Mouse (Mus musculus): ENCODE results near the gene Ugt1a10.

The Ugt1a10 gene

GRCm38 (mm10) chr1:88216551-88216950 is 161.4 kb downstream of the Ugt1a10 start:
- DNase-seq, result no peak

DNA sequence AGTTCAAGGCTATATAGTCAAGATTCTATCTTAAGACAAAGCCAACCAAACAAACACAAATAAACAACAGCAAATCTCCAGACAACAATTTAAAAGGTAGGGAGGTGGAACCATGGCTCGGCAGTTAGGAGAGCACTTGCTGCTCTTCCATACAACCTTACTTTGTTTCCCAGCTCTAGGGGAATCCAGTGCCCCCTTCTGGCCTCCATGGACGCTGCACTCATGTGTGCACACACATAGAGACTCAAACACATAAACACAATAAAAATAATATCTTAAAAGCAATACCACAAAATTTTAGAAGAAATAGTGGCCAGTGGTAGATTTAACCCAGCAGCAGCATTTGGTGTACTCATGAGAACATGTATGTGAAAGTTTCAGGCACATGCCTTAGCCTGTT is 162.0 kb downstream of the Ugt1a10 start:
- peak; percentile 9 for DNase-seq

- DNase-seq, result no peak
Observed at GRCm38 (mm10) chr1:88217576-88217975, 162.4 kb downstream of the Ugt1a10 start.

DNA sequence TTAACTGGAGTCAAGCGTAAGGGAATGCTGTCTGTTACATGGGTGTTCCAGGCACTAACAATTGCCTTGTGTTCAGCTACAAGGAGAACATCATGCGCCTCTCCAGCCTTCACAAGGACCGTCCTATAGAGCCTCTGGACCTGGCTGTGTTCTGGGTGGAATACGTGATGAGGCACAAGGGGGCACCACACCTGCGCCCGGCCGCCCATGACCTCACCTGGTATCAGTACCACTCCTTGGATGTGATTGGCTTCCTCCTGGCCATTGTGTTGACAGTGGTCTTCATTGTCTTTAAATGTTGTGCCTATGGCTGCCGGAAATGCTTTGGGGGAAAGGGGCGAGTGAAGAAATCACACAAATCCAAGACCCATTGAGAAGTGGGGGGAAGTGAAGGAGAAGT is 162.9 kb downstream of the Ugt1a10 start:
- DNase-seq, result peak; percentile 9

DNA sequence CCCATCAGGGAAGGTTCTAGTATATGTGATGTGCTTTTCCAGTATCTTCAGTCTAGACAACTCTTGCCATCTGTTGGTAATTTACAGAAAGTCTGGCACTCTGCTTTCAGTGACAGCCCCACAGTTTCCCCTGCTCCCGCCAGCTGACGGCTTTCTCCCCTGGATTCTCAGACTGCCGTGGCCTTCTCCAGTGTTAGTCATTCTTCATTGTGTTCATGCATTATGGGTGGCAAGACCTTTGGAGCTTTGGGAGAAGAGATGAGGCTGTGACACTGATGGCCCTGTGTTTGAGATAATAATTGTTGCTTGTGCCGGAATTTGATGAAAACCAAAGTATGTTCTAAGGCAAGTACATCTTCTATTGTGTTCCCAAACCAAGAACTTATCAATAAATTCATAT is 163.4 kb downstream of the Ugt1a10 start:
- no peak for DNase-seq

DNA sequence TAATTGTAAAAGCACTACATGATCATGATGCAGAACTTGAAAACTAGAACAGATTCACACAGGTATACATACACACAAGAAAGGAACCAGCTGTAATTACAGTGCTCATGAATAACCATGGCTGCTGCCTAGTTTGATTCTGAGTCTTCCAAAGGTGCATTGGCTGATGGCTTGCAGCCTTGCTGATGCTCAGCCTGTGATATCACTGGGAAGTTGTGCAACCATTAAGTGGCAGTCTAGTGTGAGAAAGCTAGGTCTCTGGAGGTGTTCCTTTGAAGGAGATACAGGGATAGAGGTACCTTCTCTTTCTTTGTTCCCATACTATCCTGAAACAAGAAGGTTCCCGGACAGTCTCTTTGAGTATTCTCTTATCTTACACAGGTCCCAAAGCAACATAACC is 163.9 kb downstream of the Ugt1a10 start:
- DNase-seq, result no peak

- peak; percentile 9 for DNase-seq
Observed at GRCm38 (mm10) chr1:88220336-88220735, 165.1 kb downstream of the Ugt1a10 start.

- no peak for DNase-seq
Observed at GRCm38 (mm10) chr1:88222216-88222615, 167.0 kb downstream of the Ugt1a10 start.

DNA sequence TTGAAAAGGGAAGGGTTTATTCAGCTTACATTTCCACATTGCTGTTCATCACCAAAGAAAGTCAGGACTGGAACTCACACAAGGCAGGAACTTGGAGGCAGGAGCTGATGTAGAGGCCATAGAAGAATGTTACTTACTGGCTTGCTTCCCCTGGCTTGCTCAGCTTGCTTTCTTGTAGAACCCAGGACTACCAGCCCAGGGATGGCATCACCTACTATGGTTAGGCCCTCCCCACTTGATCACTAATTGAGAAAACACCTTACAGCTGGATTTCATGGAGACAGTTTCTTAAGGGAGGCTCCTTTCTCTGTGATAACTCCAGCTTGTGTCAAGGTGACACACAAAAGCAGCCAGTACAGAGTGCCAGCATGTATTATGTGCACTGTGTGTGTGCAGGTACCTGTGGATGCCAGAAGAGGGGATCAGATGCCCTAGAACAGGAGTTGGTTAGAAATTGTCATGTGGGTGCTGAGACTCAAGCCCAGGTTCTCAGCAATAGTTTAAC is 167.9 kb downstream of the Ugt1a10 start:
- peak; percentile 18 for DNase-seq

GRCm38 (mm10) chr1:88223591-88223990 is 168.4 kb downstream of the Ugt1a10 start:
- peak; percentile 13 for DNase-seq

DNA sequence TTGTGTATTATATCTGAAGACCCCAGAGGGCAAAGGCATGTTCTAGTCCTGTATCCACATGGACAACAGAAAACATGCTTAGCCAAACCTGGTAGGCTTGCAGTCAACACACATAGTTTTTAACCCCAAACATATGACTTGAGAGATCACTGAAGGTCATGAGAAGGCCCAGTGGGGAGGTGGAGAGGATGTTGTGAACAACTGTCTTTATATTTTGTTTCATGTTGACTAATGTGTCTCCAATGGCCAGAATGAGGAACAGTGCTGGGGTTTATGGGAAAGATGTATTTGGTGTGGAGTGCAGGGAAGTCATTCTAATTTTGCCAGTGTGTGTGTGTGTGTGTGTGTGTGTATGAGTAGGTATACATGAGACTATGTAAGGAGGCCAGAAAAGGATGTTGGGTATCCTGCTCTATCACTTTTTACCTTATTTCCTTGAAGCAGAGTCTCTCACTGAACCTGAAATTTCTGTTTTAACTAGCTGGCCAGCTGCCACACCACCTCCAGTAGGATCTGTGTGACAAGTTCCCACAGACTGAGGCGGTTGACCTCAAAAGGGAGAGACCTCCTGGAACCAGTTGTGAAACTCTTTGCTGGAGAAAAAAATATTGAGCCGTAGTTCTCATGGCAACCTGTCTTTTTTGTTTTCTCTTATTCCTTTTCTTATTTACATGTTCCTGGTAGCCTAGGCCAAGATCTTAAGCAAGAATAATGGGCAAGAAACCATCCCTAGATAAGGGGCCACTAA is 169.0 kb downstream of the Ugt1a10 start:
- DNase-seq, result peak; percentile 50

- peak; percentile 6 for DNase-seq
Observed at GRCm38 (mm10) chr1:88225301-88225700, 170.1 kb downstream of the Ugt1a10 start.

DNA sequence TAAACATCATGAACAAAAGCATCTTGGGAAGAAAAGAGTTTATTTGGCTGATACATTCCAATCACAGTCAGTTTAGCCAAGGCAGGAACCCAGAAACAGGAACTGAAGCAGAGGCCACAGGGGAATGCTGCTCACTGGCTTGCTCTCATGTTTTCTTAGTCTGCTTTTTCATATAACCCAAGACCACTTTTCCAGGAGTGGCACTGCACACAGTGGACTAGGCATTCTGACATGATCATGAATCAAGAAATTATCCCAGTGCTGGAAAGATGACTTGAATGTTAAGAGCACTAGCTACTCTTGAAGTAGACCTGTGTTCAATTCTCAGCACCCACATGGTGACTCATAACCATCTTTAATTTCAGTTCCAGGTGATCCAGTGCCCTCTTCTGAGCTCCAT is 170.6 kb downstream of the Ugt1a10 start:
- peak; percentile 1 for DNase-seq

DNA sequence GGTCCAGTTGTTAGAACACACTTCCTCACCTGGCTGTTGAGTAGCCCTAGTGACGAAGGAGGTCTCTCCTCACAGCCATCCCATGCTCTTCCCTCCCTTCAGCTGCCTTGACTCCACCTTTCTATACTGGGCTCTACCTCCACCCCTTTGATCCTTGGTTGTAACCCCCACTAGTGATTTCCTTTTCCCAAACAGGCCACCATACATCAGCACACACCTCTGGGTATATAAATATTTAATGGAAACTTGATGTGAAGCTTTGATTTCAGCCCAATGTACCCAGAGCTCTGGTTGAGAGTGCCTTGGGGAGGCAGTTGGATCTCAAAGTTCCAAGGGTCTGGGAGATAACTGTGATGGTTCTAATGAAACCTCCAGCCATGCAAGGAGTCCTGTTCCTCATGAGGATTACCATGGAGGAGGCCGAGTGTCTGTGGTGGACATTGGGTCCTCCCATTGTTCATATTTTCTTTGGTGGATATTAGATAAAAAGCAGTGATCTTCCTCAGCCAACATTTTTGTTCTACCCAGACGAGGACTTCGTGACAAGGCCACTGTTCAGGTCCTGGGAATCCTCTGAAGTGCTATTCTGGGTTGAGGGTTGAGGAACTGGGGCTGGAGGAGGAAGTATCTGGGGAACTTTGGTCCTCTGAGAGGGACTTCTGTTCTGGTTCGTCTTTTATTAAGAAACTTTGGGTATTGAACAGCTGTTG is 171.6 kb downstream of the Ugt1a10 start, which contains the start of gene Mroh2a:
Gene Mroh2a (plus strand): TSS at position 317 of the 710 bp plus-strand sequence.
- peak; percentile 7 for DNase-seq

DNA sequence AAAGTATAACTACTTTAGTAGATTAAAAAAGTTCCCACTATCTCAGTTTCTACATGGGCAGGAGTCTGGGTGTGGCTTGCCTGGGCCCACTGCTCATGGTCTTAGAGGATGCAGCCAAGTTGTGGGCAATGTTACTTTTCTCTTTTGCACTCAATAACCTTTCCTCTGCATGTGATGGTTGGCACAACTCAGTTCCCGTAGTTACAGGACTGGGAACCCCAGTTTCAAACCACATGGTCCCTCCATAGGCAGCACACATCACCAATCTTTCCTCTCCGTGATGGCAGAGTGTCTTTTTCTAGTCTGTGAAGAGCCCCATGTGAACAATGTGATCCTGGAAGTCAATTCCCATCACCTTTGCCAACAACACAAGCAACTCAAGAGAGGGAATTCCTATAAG is 172.3 kb downstream of the Ugt1a10 start:
- DNase-seq, result peak; percentile 7

DNA sequence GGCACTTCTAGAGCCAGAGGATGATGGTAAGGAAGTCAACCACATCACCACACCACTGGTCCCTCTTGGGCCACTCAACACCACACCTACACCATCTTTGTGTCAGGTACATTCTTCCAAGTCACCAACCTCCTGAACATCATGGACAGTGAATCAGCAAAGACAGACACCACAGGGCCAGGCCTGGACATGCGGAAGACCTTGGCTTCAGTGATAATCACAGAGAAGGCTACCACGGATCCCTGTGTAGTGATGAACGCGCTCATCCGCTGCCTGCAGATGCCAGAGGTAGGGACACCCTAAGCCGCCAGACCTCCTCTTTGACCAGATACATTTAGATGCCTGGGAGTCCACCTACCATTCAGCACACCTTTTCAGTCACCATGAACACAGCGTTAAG is 172.9 kb downstream of the Ugt1a10 start:
- DNase-seq, result peak; percentile 3

GRCm38 (mm10) chr1:88229566-88229965 is 174.4 kb downstream of the Ugt1a10 start:
- DNase-seq, result no peak

DNA sequence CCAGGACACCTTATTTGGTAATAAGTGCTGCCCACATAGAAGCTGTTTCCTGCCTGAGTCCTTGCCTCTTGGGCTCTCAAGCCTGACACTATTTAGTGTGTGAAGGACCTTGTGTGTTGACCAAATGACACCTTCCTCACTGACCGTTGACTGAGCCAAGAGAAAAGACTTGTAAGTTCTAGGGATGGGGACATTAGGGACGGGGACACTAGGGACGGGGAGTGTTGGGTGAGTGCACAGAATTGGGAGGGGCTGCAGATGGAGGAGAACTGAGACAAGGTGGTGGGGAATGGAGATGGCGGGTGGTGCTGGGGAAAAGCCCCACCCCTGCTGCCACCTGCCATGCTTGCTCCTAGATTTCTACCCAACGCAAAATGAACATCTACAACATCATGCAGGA is 174.8 kb downstream of the Ugt1a10 start:
- DNase-seq, result no peak

GRCm38 (mm10) chr1:88230421-88230820 is 175.2 kb downstream of the Ugt1a10 start:
- DNase-seq, result no peak

DNA sequence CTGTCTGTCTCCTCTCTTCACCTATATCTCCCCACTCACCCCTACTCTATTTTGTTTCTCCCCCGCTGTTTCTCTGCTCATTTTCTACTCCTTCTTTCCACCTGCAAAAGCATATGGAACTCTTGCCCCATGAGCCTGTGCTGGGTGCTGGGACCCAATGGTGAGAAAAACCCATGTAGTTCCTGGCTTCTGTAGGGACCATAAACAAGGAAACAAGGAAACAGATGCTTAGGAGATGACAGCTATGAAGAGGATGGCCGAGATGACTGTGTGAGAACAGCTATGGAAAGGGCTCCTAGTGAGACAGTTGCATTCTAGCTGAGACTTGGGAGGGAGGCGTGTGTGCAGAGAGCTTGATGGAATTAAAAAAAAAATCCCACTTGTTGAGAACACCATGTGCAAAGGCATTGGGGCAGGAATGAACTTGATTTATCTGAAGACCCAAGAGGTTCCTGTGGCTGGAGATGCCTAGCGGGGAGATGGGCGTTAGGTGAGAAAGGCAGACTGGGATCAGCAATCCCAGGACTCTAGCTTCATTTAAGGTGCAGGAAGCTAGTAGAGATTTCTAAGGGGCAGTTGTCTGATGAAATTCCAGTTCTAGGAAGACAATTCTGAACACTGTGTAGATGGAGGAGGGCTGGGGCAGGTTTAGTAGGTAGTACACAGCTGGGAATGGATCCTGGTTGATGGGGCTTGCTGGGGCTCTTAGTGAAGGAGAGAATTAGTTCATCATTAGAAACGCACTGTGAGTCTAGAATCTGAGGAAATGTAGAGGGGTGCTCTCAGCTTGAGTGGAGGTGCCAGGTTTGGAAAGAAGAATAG is 176.0 kb downstream of the Ugt1a10 start:
- DNase-seq, result no peak

- no peak for DNase-seq
Observed at GRCm38 (mm10) chr1:88231803-88232499, 176.8 kb downstream of the Ugt1a10 start.

GRCm38 (mm10) chr1:88232664-88233380 is 177.6 kb downstream of the Ugt1a10 start:
- DNase-seq, result no peak

All from lung, postnatal 10 days (tissue).